Mouse (Mus musculus) left cerebral cortex, adult 8-10 months (tissue): ENCODE data around the gene Fem1a. TPM values are rescaled to one million over a fixed set of nuclear protein-coding genes. Genes with fewer than 3 reads are reported as not detected.
A peak's percentile ranks its signal among the peaks of the same experiment; 100 is the strongest.

ENCODE experiments used
- DNase-seq, 2 experiments: peaks; one replicate each; pipeline ENCODE4 v3.0.0; 2022; ENCODE audit warnings: low spot score in 2 of 2
- microRNA-seq, 2 experiments: library from miRNA; unstranded; fragments of <30 nt; microRNA quantifications; one replicate each; pipeline ENCODE4 v1.2.0; 2022
- total RNA-seq, 4 experiments: library from RNA; stranded (reverse); gene quantifications; 2 replicates each; pipeline ENCODE4 v1.2.4; 2022

Gene Fem1a
- total RNA-seq, 4 experiments from 2014 or later = 33.1 to 34.5 (median 33.8) TPM

DNA sequence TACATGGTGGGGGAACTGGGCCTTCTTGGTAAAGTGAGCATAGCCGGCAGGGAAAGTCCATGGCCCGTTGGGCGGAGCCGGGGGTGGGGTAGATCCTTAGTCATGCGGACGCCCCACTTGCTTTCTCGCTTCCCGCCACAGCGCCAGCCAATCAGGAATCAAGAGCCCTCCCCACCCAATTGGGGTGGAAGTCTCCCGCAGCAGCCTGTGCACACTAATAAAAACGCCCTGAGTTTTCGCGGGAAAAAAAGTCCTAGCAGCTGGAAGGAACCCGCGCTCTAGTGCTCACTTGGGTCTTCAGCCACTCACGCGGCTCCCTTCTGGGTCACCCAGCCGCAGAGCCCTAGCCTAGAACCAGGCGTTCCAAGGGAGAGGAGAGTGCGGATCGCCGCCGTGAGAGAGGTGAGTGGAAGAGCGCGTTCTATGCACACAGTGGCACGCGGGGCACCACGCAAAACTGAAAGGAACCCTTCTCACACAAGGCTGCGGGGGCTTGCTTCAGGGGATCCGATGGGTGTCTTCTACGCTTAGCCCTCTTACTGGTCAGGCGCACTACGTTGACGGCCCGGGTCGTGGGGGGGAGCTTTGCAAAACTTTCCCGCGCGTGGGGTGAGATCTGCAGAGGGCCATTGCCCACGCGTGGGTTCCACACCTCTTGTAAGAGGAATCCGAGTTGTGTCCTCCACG, 46.7 kb downstream of the Fem1a start, which contains the start of gene Uhrf1:
Gene Uhrf1, plus strand, starts transcription at position 162 of the 687 bp plus-strand sequence.
- no peak for DNase-seq

DNA sequence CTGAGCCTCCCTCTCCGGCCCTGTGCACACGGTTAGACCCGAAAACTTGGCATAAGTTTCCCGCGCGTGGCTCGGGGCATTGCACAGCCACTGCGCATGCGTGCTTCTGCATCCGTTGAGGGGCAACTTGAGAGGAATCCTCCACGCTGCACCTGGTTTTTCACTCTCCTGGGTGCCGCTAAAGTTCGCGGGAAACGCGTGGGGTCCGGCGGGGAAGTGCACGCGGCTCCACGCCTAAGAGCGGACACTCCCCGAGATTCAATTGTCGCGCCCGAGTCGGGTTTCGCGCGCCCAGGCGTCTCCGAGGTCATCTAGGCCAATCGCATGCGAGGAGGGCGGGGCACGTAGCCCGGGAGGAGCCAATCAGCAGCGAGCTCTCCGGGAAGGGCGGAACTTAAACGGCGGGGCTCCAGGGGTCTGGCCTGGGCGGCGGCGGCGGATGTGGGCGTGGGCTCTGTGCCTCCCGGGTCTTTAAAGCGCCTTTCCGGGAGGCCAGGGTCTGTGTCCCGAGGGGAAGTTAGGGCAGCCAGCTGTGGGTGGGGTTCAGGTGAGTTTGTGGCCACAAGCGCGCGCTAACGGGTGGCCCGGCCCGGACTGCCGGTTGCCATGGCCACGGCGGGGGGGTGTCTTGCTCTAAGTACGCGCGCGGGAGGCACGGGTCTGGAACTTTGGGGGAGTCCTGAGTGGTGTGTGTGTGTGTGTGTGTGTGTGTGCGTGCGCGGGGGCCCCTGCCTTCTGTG, 47.4 kb downstream of the Fem1a start:
- peak; percentile 84 to 89 for DNase-seq

DNA sequence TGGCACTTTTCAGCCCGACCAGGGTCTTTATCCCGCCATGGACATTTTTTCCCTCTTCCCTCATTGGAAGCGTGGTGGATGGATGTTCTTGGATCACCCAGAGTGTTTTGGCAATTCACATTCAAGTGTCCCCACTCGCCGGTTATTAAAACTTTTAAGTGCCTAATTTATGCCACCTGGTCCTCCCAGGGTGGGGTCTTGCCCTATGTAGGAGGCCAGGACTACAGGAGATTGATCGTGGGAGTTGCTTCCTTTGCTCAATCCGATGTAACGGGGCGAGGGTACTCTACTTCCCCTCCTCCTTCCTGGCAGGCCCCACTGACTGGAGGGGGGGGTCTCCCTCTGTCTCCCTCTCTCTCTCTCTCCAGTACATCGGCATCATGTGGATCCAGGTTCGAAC, 48.1 kb downstream of the Fem1a start:
- DNase-seq = no peak

DNA sequence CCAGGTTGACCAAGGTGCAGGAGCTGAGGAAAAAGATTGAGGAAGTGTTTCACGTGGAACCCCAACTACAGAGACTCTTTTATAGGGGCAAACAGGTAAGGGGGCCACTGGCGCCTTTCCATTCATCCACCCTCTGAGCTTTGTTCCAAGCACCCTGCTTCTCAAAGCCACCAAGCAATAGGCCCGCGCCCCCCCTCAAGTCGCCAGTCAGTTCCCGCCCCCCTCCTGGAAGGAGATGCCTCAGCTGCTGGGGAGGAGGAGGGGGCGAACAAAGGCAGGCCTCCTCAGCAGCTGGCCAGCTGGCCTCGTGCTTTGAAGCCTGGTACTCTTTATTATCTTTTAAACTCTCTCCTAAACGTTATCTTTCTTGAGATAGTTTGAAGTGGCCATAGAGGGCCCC, 48.5 kb downstream of the Fem1a start:
- DNase-seq = no peak

DNA sequence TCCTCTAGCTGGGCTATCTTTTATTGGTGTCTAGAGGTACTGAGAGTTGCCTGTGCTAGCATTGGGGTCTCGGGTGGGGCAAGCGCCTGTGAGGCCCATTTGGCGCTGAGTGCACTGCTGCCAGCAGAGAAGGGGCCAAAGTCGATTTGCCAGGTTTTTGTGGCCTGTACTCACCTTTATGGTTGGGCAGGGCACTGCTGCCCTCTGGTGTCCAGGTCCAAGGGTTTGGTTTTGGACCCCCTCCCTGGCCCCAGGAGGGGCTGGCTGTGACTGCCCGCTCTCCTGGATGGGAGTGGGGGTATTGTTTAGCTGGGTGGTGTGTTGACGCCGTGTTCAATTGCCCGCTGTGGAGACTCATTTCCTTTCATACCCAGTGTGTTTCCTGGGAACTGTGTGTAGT, 49.2 kb downstream of the Fem1a start:
- DNase-seq = no peak

DNA sequence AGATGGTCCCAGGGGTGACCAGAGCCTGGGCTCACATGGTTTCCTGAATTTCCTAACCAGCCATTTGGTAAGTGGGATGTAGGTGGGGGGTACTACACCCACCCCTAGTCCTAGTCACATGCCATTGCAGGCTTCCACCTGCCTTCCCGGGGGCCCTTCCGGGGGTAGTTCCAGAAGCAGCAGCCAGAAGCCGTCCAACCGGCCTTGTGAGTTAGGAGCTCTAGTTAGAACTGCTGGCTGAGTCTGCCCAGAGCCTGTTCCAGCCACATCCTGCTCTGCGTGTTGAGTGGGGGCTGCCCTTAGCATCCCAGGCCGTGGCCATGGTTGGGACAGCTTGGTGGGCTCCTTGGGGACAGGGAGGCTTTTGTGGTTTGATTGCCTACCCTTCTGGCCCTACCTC, 51.5 kb downstream of the Fem1a start:
- no peak for DNase-seq

DNA sequence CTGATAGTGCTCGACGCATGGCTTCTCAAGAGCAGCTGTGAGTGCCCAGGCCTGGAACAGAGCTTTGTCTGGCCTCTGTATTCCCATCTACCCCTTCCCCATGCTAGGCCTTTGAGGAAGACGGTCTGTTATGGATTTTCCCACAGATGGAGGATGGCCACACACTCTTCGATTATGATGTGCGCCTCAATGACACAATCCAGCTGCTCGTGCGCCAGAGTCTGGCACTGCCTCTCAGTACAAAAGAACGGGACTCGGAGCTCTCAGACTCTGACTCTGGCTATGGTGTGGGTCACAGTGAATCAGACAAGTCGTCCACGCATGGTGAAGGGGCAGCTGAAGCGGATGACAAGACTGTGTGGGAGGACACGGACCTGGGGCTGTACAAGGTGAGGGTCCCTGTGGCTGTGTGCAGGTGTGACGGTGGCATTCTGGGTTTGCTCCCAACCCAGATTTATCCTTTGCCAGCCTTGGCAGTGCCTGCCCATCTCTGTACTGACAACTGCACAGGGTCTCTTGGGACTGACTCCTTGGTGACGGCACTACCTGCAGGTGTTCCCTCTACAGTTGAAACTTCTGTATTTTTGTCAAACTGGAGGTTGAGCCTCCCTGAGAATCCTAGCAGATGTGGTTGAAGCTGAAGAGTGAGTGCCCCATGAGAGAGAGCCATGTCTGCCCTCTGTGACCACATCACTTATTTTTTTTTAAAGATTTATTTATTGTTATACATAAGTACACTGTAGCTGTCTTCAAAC, 52.8 kb downstream of the Fem1a start:
- DNase-seq = no peak

Small RNA genes within 50 kb of the gene (microRNA-seq; reads per million reads assigned to microRNA genes)
- gene Mir7b = 2,415 to 2,605 reads per million in 2 experiments

Other genes starting within 250 kb of the Fem1a start
- gene Sh3gl1, start 220.2 kb upstream of the Fem1a start, total RNA-seq = 10 to 100 TPM; 31.2 to 36.7 (median 34.0) TPM
- gene Chaf1a, start 216.4 kb upstream of the Fem1a start, total RNA-seq = 1 to 10 TPM; 2.6 to 3.5 (median 3.1) TPM
- 10 to 100 TPM; 86.2 to 97.2 (median 91.5) TPM for gene Ubxn6, start 181.8 kb upstream of the Fem1a start, total RNA-seq
- 100 to 1,000 TPM in 3 of 4 experiments, 10 to 100 TPM in 1; 95.3 to 115 (median 104) TPM for gene Hdgfl2, start 177.2 kb upstream of the Fem1a start, total RNA-seq
- 10 to 100 TPM in 1 of 4 experiments, 1 to 10 TPM in 3; 4.7 to 14.9 (median 7.5) TPM for gene Plin4, start 147.0 kb upstream of the Fem1a start, total RNA-seq
- under 1 TPM; 0.81 to 0.96 (median 0.93) TPM for gene Plin5, start 139.2 kb upstream of the Fem1a start, total RNA-seq
- 1 to 10 TPM; 1.5 to 3.4 (median 2.0) TPM for gene Lrg1, start 134.8 kb upstream of the Fem1a start, total RNA-seq
- gene Sema6b, start 116.5 kb upstream of the Fem1a start, total RNA-seq = 100 to 1,000 TPM; 116 to 130 (median 121) TPM
- 1 to 10 TPM; 6.1 to 8.9 (median 7.1) TPM for gene Tnfaip8l1, start 94.3 kb upstream of the Fem1a start, total RNA-seq
- gene Mydgf, start 72.9 kb upstream of the Fem1a start, total RNA-seq = 10 to 100 TPM; 36.8 to 38.3 (median 37.5) TPM
- gene Dpp9, start 37.9 kb upstream of the Fem1a start, total RNA-seq = 10 to 100 TPM; 56.1 to 61.3 (median 59.8) TPM
- 1 to 10 TPM; 5.7 to 8.4 (median 6.5) TPM for gene Ticam1, start 20.0 kb downstream of the Fem1a start, total RNA-seq
- 10 to 100 TPM; 14.6 to 18.2 (median 15.4) TPM for gene Plin3, start 36.1 kb downstream of the Fem1a start, total RNA-seq
- not detected for gene Arrdc5, start 43.5 kb downstream of the Fem1a start, total RNA-seq
- 1 to 10 TPM in 2 of 4 experiments, under 1 TPM in 2; 0.80 to 1.8 (median 1.3) TPM for gene Uhrf1, start 46.5 kb downstream of the Fem1a start, total RNA-seq
- gene Kdm4b, start 69.3 kb downstream of the Fem1a start, total RNA-seq = 10 to 100 TPM; 66.4 to 71.0 (median 67.0) TPM
- 100 to 1,000 TPM; 559 to 588 (median 565) TPM for gene Ptprs, start 219.7 kb downstream of the Fem1a start, total RNA-seq